Mouse (Mus musculus) midbrain, embryonic 15.5 days (tissue): Measurements from ENCODE around the gene Gcnt1. TPM values are rescaled to one million over a fixed set of nuclear protein-coding genes. Genes with fewer than 3 reads are reported as not detected.

Experiments
- ATAC-seq: fragments of 200-750 bp; cut with Nextera tagmentation; replicated peaks from 2 replicates; pipeline ENCODE4 v1.8.0; 2017; ENCODE audit warnings: moderate TSS enrichment
- H3K27ac ChIP-seq: fragments of 300-500 bp; sonication (generic); 2 replicates; pipeline ENCODE4 v1.5.1; 2015; ENCODE audit warnings: mild to moderate bottlenecking, inconsistent platforms
- H3K27me3 ChIP-seq: fragments of 300-500 bp; sonication (generic); replicated peaks from 2 replicates; pipeline ENCODE4 v1.6.1; 2015; ENCODE audit warnings: inconsistent platforms
- H3K36me3 ChIP-seq: fragments of 300-500 bp; sonication (generic); replicated peaks from 2 replicates; pipeline ENCODE4 v1.6.1; 2015; ENCODE audit warnings: inconsistent platforms
- H3K4me1 ChIP-seq: fragments of 300-500 bp; sonication (generic); 2 replicates; pipeline ENCODE4 v1.6.1; 2015; ENCODE audit warnings: inconsistent platforms
- H3K4me2 ChIP-seq: fragments of 300-500 bp; sonication (generic); 2 replicates; pipeline ENCODE4 v1.6.1; 2015; ENCODE audit warnings: inconsistent platforms, mild to moderate bottlenecking, moderate library complexity
- H3K4me3 ChIP-seq: fragments of 300-500 bp; sonication (generic); 2 replicates; pipeline ENCODE4 v1.5.1; 2015; ENCODE audit warnings: mild to moderate bottlenecking, inconsistent platforms
- H3K9ac ChIP-seq: fragments of 300-500 bp; sonication (generic); 2 replicates; pipeline ENCODE4 v1.6.1; 2015; ENCODE audit warnings: mild to moderate bottlenecking, inconsistent platforms
- H3K9me3 ChIP-seq: fragments of 300-500 bp; sonication (generic); 2 replicates; pipeline ENCODE4 v1.6.1; 2016; ENCODE audit warnings: inconsistent platforms
- WGBS: fragments of 180-500 bp; shearing (Covaris S2); methylation state at CpG from one replicate; pipeline ENCODE4 v1.1.7; 2015; ENCODE audit warnings: mixed read lengths; 5-methylcytosine and 5-hydroxymethylcytosine counted together
- polyA plus RNA-seq: library from polyadenylated mRNA; unstranded; fragments of >200 nt; fragmentation: Nextera tagmentation; extraction: Ambion mirVana; gene quantifications from 2 replicates; pipeline ENCODE4 v1.2.1, GENCODE M21; 2015

Gene Gcnt1
- 0.45 and 0.59 TPM in 2 replicates for polyA plus RNA-seq

DNA sequence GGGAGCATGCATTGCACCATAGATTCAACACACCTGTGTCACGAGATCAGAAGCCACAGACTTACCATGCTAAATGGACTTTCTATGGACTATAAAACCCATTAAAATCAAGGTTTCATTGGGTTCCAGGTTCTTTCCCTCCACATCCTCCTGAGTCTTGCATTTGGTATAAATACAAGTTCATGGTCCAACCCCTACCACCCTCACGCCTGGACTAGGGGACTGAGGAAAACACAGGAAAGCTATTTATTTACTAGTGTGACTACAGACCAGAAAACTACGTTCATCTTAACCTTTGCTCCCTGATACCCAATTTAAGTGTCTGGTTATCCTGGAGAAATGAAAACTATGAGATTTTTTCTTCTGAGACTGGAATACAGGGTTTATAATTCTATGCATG lies at the start of gene Gcnt1:
Gcnt1 (minus strand) TSS at position 144 of the 400 bp plus-strand sequence.
- Histone ChIP-seq H3K9me3 (no peaks in the 10 kb centered on the region), H3K4me2 (no peak within 1 kb of the TSS), H3K4me3 (no peak within 1 kb of the TSS), H3K27ac (no peak within 1 kb of the TSS), H3K9ac (no peak within 1 kb of the TSS), H3K4me1 (no peaks in the 10 kb centered on the region), H3K36me3 (no peaks in the 10 kb centered on the region), H3K27me3 (no peaks in the 10 kb centered on the region)
- ATAC-seq: no peak
- 87% methylated on average over 3 of the region's 3 CpGs for WGBS

DNA sequence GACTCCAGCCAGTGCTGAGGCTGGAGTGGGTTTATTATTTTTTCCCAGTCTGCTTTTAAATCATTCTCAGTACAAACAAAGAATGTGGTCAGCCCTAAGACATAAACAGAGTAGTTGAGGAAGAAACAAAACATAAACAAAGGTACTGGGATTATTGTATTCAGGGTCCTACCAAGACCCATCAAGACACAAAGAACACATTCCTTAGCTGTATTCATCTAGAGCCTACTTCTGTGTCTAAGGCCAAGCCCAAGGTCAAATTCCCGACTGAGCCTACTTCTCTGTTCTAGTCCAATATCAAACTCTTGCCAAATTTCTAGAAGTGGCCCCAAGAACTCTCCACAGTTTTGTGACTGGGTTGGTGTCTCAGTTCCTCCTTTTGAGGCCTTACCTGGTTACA lies 45.2 kb upstream of the Gcnt1 start:
- Histone ChIP-seq H3K36me3 (no peaks in the 10 kb centered on the region), H3K9ac (no peak overlapping the region), H3K9me3 (no peaks in the 10 kb centered on the region), H3K27me3 (no peaks in the 10 kb centered on the region), H3K4me1 (no peaks in the 10 kb centered on the region), H3K27ac (no peak overlapping the region), H3K4me3 (no peak overlapping the region), H3K4me2 (no peak overlapping the region)
- 63% methylated on average over 1 of the region's 1 CpGs for WGBS
- ATAC-seq: no peak

DNA sequence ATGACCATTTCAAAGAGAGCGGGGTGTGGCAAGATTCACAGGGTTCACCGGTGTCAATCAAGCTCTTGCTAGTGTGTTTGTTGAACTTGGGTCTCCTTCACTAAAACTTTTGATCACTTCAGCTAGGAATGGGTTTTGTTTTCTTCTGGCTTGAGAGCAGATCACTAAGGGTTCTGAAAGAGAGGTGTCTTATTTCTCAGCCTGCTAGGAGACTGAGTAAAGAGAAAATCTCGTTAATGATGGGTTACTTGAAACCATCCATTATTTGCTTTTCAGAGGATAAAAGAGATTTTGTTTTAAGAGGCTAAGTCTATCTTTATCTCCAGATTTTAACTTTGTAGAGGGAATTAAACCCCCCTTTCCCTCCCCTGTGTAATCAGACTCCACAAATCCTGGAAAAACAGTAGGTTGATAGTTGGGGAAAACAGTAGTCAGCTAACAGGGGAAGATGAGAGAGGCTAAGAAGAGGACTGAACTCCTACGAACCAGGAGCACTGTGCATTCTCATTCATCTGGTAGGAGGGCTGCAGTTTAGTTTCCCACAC lies 40.3 kb upstream of the Gcnt1 start:
- Histone ChIP-seq H3K4me2 (no peak overlapping the region), H3K27me3 (no peaks in the 10 kb centered on the region), H3K4me3 (no peak overlapping the region), H3K4me1 (no peaks in the 10 kb centered on the region), H3K36me3 (no peaks in the 10 kb centered on the region), H3K9ac (no peak overlapping the region), H3K9me3 (no peaks in the 10 kb centered on the region), H3K27ac (no peak overlapping the region)
- WGBS: 55% methylated on average over 4 of the region's 4 CpGs
- no peak for ATAC-seq

- no peaks in the 10 kb centered on the region for H3K27me3 ChIP-seq
- WGBS: 87% methylated on average over 5 of the region's 5 CpGs
- no peak overlapping the region for H3K4me2 ChIP-seq
- H3K4me1 ChIP-seq: no peaks in the 10 kb centered on the region
- H3K27ac ChIP-seq: no peak overlapping the region
- H3K36me3 ChIP-seq: no peaks in the 10 kb centered on the region
- H3K4me3 ChIP-seq: no peak overlapping the region
- no peak overlapping the region for H3K9ac ChIP-seq
- no peak for ATAC-seq
- no peaks in the 10 kb centered on the region for H3K9me3 ChIP-seq
Observed at GRCm38 (mm10) chr19:17410465-17411065, 37.9 kb upstream of the Gcnt1 start.

GRCm38 (mm10) chr19:17409351-17409750 lies 36.7 kb upstream of the Gcnt1 start:
- Histone ChIP-seq H3K4me2 (no peak overlapping the region), H3K9ac (no peak overlapping the region), H3K4me1 (no peaks in the 10 kb centered on the region), H3K27me3 (no peaks in the 10 kb centered on the region), H3K27ac (no peak overlapping the region), H3K36me3 (no peaks in the 10 kb centered on the region), H3K9me3 (no peaks in the 10 kb centered on the region), H3K4me3 (no peak overlapping the region)
- ATAC-seq: no peak
- 56% methylated on average over 3 of the region's 3 CpGs for WGBS

DNA sequence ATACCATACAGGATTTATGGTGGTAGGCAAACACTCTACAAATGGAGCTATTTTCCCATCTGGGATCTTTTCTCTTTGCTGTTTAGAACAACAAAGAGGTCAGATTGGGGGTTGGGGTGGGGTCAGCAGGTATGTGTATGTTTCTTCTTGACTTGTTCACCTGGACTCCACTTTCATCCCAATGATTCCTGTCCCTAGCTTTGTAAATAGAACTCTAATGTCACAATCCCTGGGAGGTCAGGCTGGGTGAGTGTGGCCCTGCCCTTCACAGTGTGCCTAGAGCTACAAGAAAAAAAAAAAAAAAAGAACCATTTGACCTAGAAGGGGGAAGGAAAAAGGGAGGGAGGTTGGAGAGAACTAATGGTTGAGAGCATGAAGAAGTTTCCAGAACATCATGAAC lies 35.9 kb upstream of the Gcnt1 start:
- H3K27me3 ChIP-seq: no peaks in the 10 kb centered on the region
- H3K9ac ChIP-seq: no peak overlapping the region
- H3K27ac ChIP-seq: no peak overlapping the region
- no peaks in the 10 kb centered on the region for H3K4me1 ChIP-seq
- no peaks in the 10 kb centered on the region for H3K9me3 ChIP-seq
- H3K4me2 ChIP-seq: no peak overlapping the region
- H3K4me3 ChIP-seq: no peak overlapping the region
- ATAC-seq: no peak
- H3K36me3 ChIP-seq: no peaks in the 10 kb centered on the region

- H3K4me1 ChIP-seq: no peaks in the 10 kb centered on the region
- H3K36me3 ChIP-seq: no peaks in the 10 kb centered on the region
- no peak overlapping the region for H3K27ac ChIP-seq
- H3K4me2 ChIP-seq: no peak overlapping the region
- H3K4me3 ChIP-seq: no peak overlapping the region
- ATAC-seq: no peak
- H3K27me3 ChIP-seq: no peaks in the 10 kb centered on the region
- H3K9me3 ChIP-seq: no peaks in the 10 kb centered on the region
- 85% methylated on average over 5 of the region's 5 CpGs for WGBS
- H3K9ac ChIP-seq: no peak overlapping the region
Observed at GRCm38 (mm10) chr19:17406823-17407222, 34.2 kb upstream of the Gcnt1 start.

- Histone ChIP-seq H3K4me1 (no peaks in the 10 kb centered on the region), H3K27ac (no peak overlapping the region), H3K9me3 (no peaks in the 10 kb centered on the region), H3K4me2 (no peak overlapping the region), H3K4me3 (no peak overlapping the region), H3K27me3 (no peaks in the 10 kb centered on the region), H3K36me3 (peaks cover 13% of the 10 kb centered on the region; the same call in 1 of the 2 replicates), H3K9ac (no peak overlapping the region)
- no peak for ATAC-seq
- WGBS: 87% methylated on average over 4 of the region's 4 CpGs
Observed at GRCm38 (mm10) chr19:17403175-17403574, 30.5 kb upstream of the Gcnt1 start.

- no peak overlapping the region for H3K4me3 ChIP-seq
- 91% methylated on average over 4 of the region's 4 CpGs for WGBS
- no peak overlapping the region for H3K27ac ChIP-seq
- H3K36me3 ChIP-seq: peaks cover 13% of the 10 kb centered on the region; the same call in 1 of the 2 replicates
- H3K9me3 ChIP-seq: no peaks in the 10 kb centered on the region
- no peak overlapping the region for H3K9ac ChIP-seq
- no peaks in the 10 kb centered on the region for H3K27me3 ChIP-seq
- ATAC-seq: no peak
- no peaks in the 10 kb centered on the region for H3K4me1 ChIP-seq
- H3K4me2 ChIP-seq: no peak overlapping the region
Observed at GRCm38 (mm10) chr19:17400571-17400970, 27.9 kb upstream of the Gcnt1 start.

- Histone ChIP-seq H3K9ac (no peak overlapping the region), H3K27me3 (no peaks in the 10 kb centered on the region), H3K4me3 (no peak overlapping the region), H3K27ac (no peak overlapping the region), H3K4me1 (peaks cover 5% of the 10 kb centered on the region), H3K9me3 (no peaks in the 10 kb centered on the region), H3K4me2 (no peak overlapping the region), H3K36me3 (peaks cover 13% of the 10 kb centered on the region; the same call in 1 of the 2 replicates)
- no peak for ATAC-seq
- 89% methylated on average over 4 of the region's 4 CpGs for WGBS
Observed at GRCm38 (mm10) chr19:17399965-17400364, 27.3 kb upstream of the Gcnt1 start.

- WGBS: 82% methylated on average over 5 of the region's 5 CpGs
- Histone ChIP-seq H3K4me1 (peaks cover 9% of the 10 kb centered on the region), H3K27me3 (no peaks in the 10 kb centered on the region), H3K4me3 (no peak overlapping the region), H3K27ac (no peak overlapping the region), H3K36me3 (peaks cover 13% of the 10 kb centered on the region; the same call in 1 of the 2 replicates), H3K9me3 (no peaks in the 10 kb centered on the region), H3K9ac (no peak overlapping the region), H3K4me2 (no peak overlapping the region)
- no peak for ATAC-seq
Observed at GRCm38 (mm10) chr19:17397922-17398321, 25.3 kb upstream of the Gcnt1 start.

- no peaks in the 10 kb centered on the region for H3K9me3 ChIP-seq
- 89% methylated on average over 4 of the region's 4 CpGs for WGBS
- no peak for ATAC-seq
Observed at GRCm38 (mm10) chr19:17396802-17397201, 24.2 kb upstream of the Gcnt1 start.

More at GRCm38 (mm10) chr19:17396802-17397201, 24.2 kb upstream of the Gcnt1 start:
- H3K9ac ChIP-seq: no peak overlapping the region
- H3K27me3 ChIP-seq: peaks cover 5% of the 10 kb centered on the region; the same call in 1 of the 2 replicates
- H3K4me3 ChIP-seq: no peak overlapping the region
- no peak overlapping the region for H3K4me2 ChIP-seq
- peaks cover 9% of the 10 kb centered on the region for H3K4me1 ChIP-seq
- H3K27ac ChIP-seq: no peak overlapping the region
- H3K36me3 ChIP-seq: peaks cover 13% of the 10 kb centered on the region; the same call in 1 of the 2 replicates
